Mouse (Mus musculus): ENCODE results near the gene 4930435E12Rik. TPM values are rescaled to one million over a fixed set of nuclear protein-coding genes. Genes with fewer than 3 reads are reported as not detected.

4930435E12Rik gene
- polyA plus RNA-seq, 1 experiment from 2014 or later = not detected

DNA sequence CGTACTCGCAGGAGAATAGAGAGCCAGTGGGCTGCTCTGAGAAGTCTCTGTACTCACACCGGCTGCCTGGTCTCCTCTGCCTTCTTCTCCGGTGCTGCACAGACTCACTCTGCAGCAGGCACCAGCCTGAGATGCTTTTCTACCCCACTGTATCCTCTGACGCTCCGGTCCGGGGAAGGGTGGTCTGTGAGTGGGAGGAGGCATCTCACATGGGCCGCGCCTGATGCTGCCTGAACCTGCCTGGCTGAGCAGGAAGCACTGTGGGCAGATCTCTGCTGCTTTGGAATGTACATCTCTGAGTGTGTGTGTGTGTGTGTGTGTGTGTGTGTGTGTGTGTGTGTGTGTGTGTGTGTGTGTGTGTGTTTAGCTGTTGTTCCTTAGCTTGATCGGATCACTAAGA, 28.5 kb downstream of the 4930435E12Rik start, which contains the start of gene Upk1b:
TSS of gene Upk1b (minus strand) at position 238 of the 400 bp plus-strand sequence.
- no peak for DNase-seq (ENCODE audit: low spot score)
- no peaks in the 10 kb centered on the region for H3K9me3 ChIP-seq (replicated peaks; ENCODE audit: control insufficient read depth, low read length)

DNA sequence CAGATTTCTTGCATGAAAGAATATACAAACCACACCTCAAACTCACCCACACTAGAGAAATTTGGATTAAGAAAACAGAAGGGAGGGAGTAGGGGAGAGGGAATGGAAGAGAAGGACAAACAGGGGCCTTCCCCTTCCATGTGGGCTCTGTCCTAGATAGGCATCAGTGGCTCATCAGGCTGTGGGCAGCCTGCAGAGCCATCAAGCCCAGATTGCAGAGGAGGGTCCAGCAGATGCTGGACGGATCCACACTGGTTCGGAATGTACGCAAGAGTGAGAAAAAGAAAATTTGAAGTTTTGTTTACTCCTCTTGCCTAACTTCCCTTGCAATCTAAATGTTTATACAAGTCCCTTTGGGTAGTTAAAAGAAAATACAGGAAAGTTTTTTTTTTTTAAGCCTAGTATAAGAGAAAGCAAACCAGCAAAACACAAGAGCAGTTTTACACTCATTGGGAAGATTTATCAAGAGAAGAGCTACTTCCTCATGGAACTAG, 29.5 kb downstream of the 4930435E12Rik start:
- Histone ChIP-seq H3K27me3 (replicated peaks; ENCODE audit: control insufficient read depth, insufficient read depth, low read length) (no peaks in the 10 kb centered on the region), H3K9me3 (replicated peaks; ENCODE audit: control insufficient read depth, low read length) (no peaks in the 10 kb centered on the region), H3K4me3 (ENCODE audit: low read depth, low read length) (no peak overlapping the region), H3K9ac (ENCODE audit: low read length) (no peak overlapping the region), H3K36me3 (ENCODE audit: control insufficient read depth, insufficient read depth, low read length) (no peaks in the 10 kb centered on the region), H3K27ac (ENCODE audit: low read depth, low read length) (no peak overlapping the region), H3K4me2 (ENCODE audit: low read length) (no peak overlapping the region), H3K4me1 (ENCODE audit: control insufficient read depth, insufficient read depth, low read length) (no peaks in the 10 kb centered on the region)
- 84% methylated on average over 3 of the region's 3 CpGs for WGBS
- DNase-seq (ENCODE audit: low spot score) (no peak), ATAC-seq (no peak)

More for the DNA sequence above, 28.5 kb downstream of the 4930435E12Rik start, which contains the start of gene Upk1b:
- H3K4me2 ChIP-seq (ENCODE audit: low read length) = no peak within 1 kb of the TSS
- ATAC-seq = no peak
- no peaks in the 10 kb centered on the region for H3K36me3 ChIP-seq (ENCODE audit: control insufficient read depth, insufficient read depth, low read length)
- no peak within 1 kb of the TSS for H3K9ac ChIP-seq (ENCODE audit: low read length)
- WGBS = 50% methylated on average over 10 of the region's 10 CpGs
- no peaks in the 10 kb centered on the region for H3K4me1 ChIP-seq (ENCODE audit: control insufficient read depth, insufficient read depth, low read length)
- no peak within 1 kb of the TSS for H3K4me3 ChIP-seq (ENCODE audit: low read depth, low read length)
- no peak within 1 kb of the TSS for H3K27ac ChIP-seq (ENCODE audit: low read depth, low read length)
- H3K27me3 ChIP-seq (replicated peaks; ENCODE audit: control insufficient read depth, insufficient read depth, low read length) = no peaks in the 10 kb centered on the region

DNA sequence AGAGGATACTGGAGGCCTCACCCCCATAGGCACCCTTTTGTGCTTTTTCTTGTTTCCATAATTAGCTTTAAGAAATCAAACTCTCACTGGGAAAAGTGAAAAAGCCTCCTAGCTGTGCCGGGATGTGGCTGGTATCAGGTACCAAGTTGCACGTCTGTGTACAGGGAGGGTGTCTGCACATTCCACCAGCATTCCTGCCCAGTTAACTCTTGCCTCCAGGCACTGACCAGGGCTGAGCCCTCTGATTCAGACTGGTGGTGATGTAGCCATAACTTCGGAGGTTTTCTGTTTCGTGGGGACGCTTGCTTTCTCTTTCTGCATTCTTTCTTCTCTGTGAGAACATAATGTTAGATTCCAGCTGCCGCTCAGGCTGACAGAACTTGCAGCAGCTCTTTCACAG, 35.4 kb downstream of the 4930435E12Rik start:
- H3K27me3 ChIP-seq (replicated peaks; ENCODE audit: control insufficient read depth, insufficient read depth, low read length) = no peaks in the 10 kb centered on the region
- ATAC-seq (no peak), DNase-seq (ENCODE audit: low spot score) (no peak)
- WGBS = 86% methylated on average over 6 of the region's 6 CpGs
- H3K36me3 ChIP-seq (ENCODE audit: control insufficient read depth, insufficient read depth, low read length) = no peaks in the 10 kb centered on the region
- H3K9ac ChIP-seq (ENCODE audit: low read length) = no peak overlapping the region
- H3K4me3 ChIP-seq (ENCODE audit: low read depth, low read length) = no peak overlapping the region
- H3K27ac ChIP-seq (ENCODE audit: low read depth, low read length) = no peak overlapping the region
- no peaks in the 10 kb centered on the region for H3K4me1 ChIP-seq (ENCODE audit: control insufficient read depth, insufficient read depth, low read length)
- no peak overlapping the region for H3K4me2 ChIP-seq (ENCODE audit: low read length)
- no peaks in the 10 kb centered on the region for H3K9me3 ChIP-seq (replicated peaks; ENCODE audit: control insufficient read depth, low read length)

DNA sequence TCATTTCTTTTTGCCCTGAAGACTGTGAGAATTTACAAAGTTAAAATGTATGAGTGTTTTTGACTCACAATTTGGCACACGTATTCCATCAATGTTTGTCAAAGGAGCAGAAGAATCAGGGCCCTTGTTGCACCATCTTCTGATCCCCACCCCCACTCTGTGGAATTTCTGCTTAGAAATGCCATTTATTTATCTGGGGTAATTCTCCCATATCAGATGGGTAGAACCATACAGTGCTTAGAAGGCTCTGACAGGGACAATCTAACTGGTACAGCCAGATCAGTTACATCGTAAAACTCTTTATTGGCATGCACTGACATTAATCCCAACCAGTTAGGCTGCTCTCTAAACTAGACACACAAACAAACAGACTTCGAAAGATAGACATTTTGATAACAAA, 38.6 kb downstream of the 4930435E12Rik start:
- WGBS = 89% methylated on average over 3 of the region's 3 CpGs
- Histone ChIP-seq H3K36me3 (ENCODE audit: control insufficient read depth, insufficient read depth, low read length) (no peaks in the 10 kb centered on the region), H3K4me1 (ENCODE audit: control insufficient read depth, insufficient read depth, low read length) (no peaks in the 10 kb centered on the region)

DNA sequence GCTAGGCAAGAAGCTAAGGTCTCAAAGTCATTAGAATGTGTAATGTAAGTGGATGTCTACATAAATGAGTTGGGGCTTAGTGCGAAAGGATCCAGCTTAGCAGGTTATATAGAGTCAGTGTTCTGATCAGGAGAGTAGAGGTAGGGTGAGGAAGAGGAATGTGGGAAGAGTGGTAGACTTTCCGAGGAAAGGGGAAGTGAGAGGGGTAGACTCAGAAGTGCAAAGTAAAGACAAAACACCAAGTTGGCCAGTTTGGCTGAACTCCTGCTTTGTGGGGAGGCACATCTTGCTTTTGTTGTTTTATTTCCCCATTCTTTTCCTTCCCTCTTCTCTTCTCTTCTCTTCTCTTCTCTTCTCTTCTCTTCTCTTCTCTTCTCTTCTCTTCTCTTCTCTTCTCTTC, 39.5 kb downstream of the 4930435E12Rik start:
- DNase-seq (ENCODE audit: low spot score) (no peak), ATAC-seq (no peak)
- Histone ChIP-seq H3K27ac (ENCODE audit: low read depth, low read length) (no peak overlapping the region), H3K4me1 (ENCODE audit: control insufficient read depth, insufficient read depth, low read length) (no peaks in the 10 kb centered on the region), H3K27me3 (replicated peaks; ENCODE audit: control insufficient read depth, insufficient read depth, low read length) (no peaks in the 10 kb centered on the region), H3K4me3 (ENCODE audit: low read depth, low read length) (no peak overlapping the region), H3K4me2 (ENCODE audit: low read length) (no peak overlapping the region), H3K9ac (ENCODE audit: low read length) (no peak overlapping the region), H3K36me3 (ENCODE audit: control insufficient read depth, insufficient read depth, low read length) (no peaks in the 10 kb centered on the region), H3K9me3 (replicated peaks; ENCODE audit: control insufficient read depth, low read length) (no peaks in the 10 kb centered on the region)
- WGBS = 90% methylated on average over 2 of the region's 2 CpGs

More for the DNA sequence above, 38.6 kb downstream of the 4930435E12Rik start:
- H3K4me3 ChIP-seq (ENCODE audit: low read depth, low read length) = no peak overlapping the region
- DNase-seq (ENCODE audit: low spot score) = no peak
- no peak overlapping the region for H3K4me2 ChIP-seq (ENCODE audit: low read length)
- no peak overlapping the region for H3K27ac ChIP-seq (ENCODE audit: low read depth, low read length)
- no peak overlapping the region for H3K9ac ChIP-seq (ENCODE audit: low read length)
- no peaks in the 10 kb centered on the region for H3K9me3 ChIP-seq (replicated peaks; ENCODE audit: control insufficient read depth, low read length)
- no peak for ATAC-seq
- H3K27me3 ChIP-seq (replicated peaks; ENCODE audit: control insufficient read depth, insufficient read depth, low read length) = no peaks in the 10 kb centered on the region

DNA sequence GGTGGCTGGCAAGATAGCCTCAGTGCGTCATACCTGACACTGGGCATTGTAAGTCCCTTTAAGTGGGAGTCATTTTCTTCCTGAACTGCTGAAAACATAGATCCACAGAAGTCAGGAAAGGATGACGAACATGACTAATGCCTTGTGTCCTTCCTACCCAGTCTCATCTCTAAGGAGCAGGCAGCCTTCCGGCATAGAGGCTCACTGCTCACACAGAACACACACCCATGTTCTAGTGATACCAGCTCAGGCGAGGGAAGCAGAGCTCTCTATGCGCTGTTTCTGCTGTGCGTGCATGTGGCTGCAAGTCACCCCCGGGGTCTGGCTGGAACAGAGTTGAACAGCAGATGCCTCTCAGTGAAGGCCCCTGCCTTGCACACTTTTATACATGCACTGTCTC, 43.2 kb downstream of the 4930435E12Rik start:
- no peaks in the 10 kb centered on the region for H3K27me3 ChIP-seq (replicated peaks; ENCODE audit: control insufficient read depth, insufficient read depth, low read length)

DNA sequence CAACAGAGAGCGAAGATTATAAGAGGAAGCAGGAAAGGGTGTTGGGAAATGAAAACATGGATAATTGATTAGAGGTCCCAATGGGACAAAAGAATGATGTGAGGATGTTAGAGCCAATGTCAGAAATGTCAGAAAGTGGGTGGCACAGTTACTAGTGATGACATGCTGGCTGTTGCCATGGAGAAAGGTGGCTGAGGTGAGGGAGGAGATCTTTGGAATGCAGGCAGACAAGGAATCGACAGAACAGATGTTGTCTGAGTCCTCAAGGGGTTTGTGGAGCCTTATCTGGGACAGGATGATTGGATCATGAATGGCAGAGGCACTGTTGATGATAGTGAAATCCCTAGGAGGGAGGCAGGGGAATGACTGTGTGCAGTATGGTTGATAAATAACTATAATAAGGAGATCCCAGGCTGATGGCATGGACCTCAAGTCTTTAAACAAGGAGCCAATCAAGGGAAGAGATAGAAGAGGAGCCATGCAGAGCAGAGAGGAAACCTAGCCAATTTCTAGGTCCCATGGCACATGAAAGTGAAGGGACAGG, 46.0 kb downstream of the 4930435E12Rik start:
- no peak for ATAC-seq
- 70% methylated on average over 2 of the region's 2 CpGs for whole genome bisulfite sequencing

More for the DNA sequence above, 43.2 kb downstream of the 4930435E12Rik start:
- no peak for ATAC-seq
- Histone ChIP-seq H3K4me2 (ENCODE audit: low read length) (no peak overlapping the region), H3K27ac (ENCODE audit: low read depth, low read length) (no peak overlapping the region), H3K36me3 (ENCODE audit: control insufficient read depth, insufficient read depth, low read length) (no peaks in the 10 kb centered on the region), H3K9me3 (replicated peaks; ENCODE audit: control insufficient read depth, low read length) (no peaks in the 10 kb centered on the region), H3K4me1 (ENCODE audit: control insufficient read depth, insufficient read depth, low read length) (no peaks in the 10 kb centered on the region), H3K4me3 (ENCODE audit: low read depth, low read length) (no peak overlapping the region), H3K9ac (ENCODE audit: low read length) (no peak overlapping the region)
- no peak for DNase-seq (ENCODE audit: low spot score)
- WGBS = 92% methylated on average over 7 of the region's 7 CpGs

DNA sequence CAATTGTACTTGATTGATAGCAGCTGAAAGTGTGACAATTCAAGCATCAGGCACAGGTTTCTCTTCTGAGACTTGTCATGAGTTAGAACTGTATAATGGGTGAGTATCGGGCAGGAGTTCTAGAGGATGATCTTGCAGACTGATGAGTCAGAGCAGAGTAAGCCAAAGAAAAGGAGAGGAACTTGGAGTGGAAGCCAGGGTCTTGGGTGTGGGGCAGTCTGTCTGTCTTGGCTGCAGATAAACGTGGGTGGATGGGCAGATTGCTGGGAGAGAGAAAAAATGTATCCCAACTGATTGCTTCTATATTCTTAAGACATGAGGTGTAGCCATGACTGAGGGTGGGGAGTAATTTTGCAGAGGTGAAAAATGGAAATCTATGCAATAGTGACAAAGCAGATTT, 46.6 kb downstream of the 4930435E12Rik start:
- no peak overlapping the region for H3K9ac ChIP-seq (ENCODE audit: low read length)
- no peaks in the 10 kb centered on the region for H3K36me3 ChIP-seq (ENCODE audit: control insufficient read depth, insufficient read depth, low read length)

More for the DNA sequence above, 46.0 kb downstream of the 4930435E12Rik start:
- no peak for DNase-seq (ENCODE audit: low spot score)
- H3K4me1 ChIP-seq (ENCODE audit: control insufficient read depth, insufficient read depth, low read length) = no peaks in the 10 kb centered on the region
- H3K27me3 ChIP-seq (replicated peaks; ENCODE audit: control insufficient read depth, insufficient read depth, low read length) = no peaks in the 10 kb centered on the region
- H3K9me3 ChIP-seq (replicated peaks; ENCODE audit: control insufficient read depth, low read length) = no peaks in the 10 kb centered on the region
- no peak overlapping the region for H3K9ac ChIP-seq (ENCODE audit: low read length)
- no peak overlapping the region for H3K4me2 ChIP-seq (ENCODE audit: low read length)
- no peaks in the 10 kb centered on the region for H3K36me3 ChIP-seq (ENCODE audit: control insufficient read depth, insufficient read depth, low read length)
- no peak overlapping the region for H3K27ac ChIP-seq (ENCODE audit: low read depth, low read length)
- no peak overlapping the region for H3K4me3 ChIP-seq (ENCODE audit: low read depth, low read length)

DNA sequence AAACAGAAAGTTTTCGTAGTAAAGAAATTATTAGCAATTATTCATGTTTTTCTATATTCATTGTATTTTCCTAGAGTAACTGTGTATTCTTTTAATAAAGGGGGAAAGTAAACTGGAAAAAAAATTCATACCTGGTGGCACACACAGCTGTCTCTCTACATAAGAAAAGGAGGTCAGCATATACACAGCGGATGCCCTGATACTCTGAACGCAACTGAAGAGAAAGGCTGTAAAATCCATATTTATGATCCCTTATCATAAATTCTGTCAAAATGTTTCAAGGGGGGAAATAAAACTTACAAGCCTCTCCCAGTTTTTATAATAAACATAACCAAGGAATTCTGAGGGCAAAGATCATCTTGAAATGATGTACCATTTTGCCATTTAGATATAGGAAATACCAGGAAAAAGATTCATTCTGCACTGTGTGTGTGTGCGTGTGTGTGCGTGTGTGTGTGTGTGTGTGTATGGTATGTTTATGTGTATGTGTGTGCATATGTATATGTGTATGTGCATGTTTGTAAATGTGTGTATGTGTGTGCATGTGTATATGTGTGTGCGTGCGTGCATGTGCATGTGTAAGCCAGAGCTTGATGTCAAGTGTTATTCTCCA, 47.5 kb downstream of the 4930435E12Rik start:
- DNase-seq (ENCODE audit: low spot score) = no peak
- no peaks in the 10 kb centered on the region for H3K27me3 ChIP-seq (replicated peaks; ENCODE audit: control insufficient read depth, insufficient read depth, low read length)

More for the DNA sequence above, 46.6 kb downstream of the 4930435E12Rik start:
- Histone ChIP-seq H3K27ac (ENCODE audit: low read depth, low read length) (no peak overlapping the region), H3K4me1 (ENCODE audit: control insufficient read depth, insufficient read depth, low read length) (no peaks in the 10 kb centered on the region), H3K4me3 (ENCODE audit: low read depth, low read length) (no peak overlapping the region), H3K9me3 (replicated peaks; ENCODE audit: control insufficient read depth, low read length) (no peaks in the 10 kb centered on the region), H3K4me2 (ENCODE audit: low read length) (no peak overlapping the region), H3K27me3 (replicated peaks; ENCODE audit: control insufficient read depth, insufficient read depth, low read length) (no peaks in the 10 kb centered on the region)
- ATAC-seq = no peak
- no peak for DNase-seq (ENCODE audit: low spot score)
- WGBS = 75% methylated on average over 2 of the region's 2 CpGs

More for the DNA sequence above, 47.5 kb downstream of the 4930435E12Rik start:
- Histone ChIP-seq H3K36me3 (ENCODE audit: control insufficient read depth, insufficient read depth, low read length) (no peaks in the 10 kb centered on the region), H3K9ac (ENCODE audit: low read length) (no peak overlapping the region), H3K4me2 (ENCODE audit: low read length) (no peak overlapping the region), H3K9me3 (replicated peaks; ENCODE audit: control insufficient read depth, low read length) (no peaks in the 10 kb centered on the region), H3K4me1 (ENCODE audit: control insufficient read depth, insufficient read depth, low read length) (no peaks in the 10 kb centered on the region), H3K4me3 (ENCODE audit: low read depth, low read length) (no peak overlapping the region), H3K27ac (ENCODE audit: low read depth, low read length) (no peak overlapping the region)
- ATAC-seq = no peak
- WGBS = 96% methylated on average over 7 of the region's 7 CpGs

Data from forebrain, embryonic 14.5 days (tissue).